Mouse (Mus musculus): ENCODE results near the gene Apon. TPM values are rescaled to one million over a fixed set of nuclear protein-coding genes. Genes with fewer than 3 reads are reported as not detected.
A peak's percentile ranks its signal among the peaks of the same experiment; 100 is the strongest.
"Not testable (repeated sequence)": the region's sequence is repeated elsewhere in the genome, so short reads cannot be mapped to it uniquely, and the experiment has no call there.

The Apon gene
- polyA plus RNA-seq (2015; fragmentation: Nextera tagmentation; extraction: Ambion mirVana) = 0.28 and 0.40 TPM in 2 replicates

GRCm38 (mm10) chr10:128253677-128254255 is at the start of gene Apon:
Gene Apon, plus strand, starts transcription at chr10:128254096.
- no peak for DNase-seq (ENCODE audit: low spot score)

DNA sequence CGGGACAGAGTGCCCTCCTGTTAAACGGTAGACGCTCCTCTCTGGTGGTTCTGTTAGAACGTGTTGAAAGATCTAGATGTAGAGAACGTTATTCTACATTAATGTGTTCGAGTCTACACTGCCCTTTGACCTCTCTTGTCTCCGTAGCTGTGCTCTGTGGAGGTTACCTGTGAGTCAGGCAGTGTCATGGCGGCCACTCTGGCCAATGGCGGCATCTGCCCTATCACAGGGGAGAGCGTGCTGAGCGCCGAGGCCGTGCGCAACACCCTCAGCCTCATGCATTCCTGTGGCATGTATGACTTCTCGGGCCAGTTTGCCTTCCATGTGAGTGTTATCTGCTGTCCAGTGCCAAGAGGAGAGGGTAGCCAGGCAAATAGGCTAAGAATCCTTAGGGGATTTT is 49.0 kb upstream of the Apon start:
- no peak for DNase-seq (ENCODE audit: low spot score)

DNA sequence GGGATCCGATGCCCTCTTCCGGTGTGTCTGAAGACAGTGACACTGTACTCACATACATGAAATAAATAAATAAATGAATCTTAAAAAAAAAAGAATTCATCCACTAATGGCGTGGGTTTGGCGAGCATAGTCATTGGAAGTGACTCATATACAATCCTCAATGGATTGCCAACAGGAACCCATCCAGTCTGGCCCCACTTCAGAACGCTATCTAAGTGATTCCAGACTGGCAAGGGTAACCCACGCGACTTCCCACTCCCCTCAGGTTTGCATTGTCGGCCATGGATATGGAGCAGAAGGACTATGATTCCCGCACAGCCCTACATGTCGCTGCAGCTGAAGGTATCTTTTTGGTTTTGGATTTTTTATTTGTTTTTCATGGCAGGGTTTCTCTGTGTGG is 45.6 kb upstream of the Apon start:
- no peak for DNase-seq (ENCODE audit: low spot score)

GRCm38 (mm10) chr10:128209311-128210009 is 44.4 kb upstream of the Apon start:
- no peak for DNase-seq (ENCODE audit: low spot score)

DNA sequence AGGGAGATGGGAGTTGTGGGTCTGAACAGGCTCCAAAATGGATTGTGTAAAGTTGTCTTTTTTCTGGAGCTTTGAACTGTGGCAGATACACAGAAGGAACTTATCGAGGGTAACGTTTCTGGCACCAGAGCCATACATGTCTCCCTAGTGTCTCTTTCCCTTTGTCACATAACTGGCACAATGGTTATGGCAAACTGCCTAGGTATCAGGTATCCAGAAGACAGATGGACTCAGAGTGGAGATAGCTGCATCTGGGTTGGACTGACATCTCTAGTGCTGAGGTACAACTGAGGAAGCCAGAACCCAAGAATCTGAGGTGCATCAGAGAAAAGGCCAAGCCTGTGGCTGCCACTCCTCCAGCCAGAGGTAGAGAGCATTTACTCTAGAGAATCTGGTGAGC is 43.8 kb upstream of the Apon start:
- DNase-seq (ENCODE audit: low spot score) = no peak

- no peak for DNase-seq (ENCODE audit: low spot score)
Measured at GRCm38 (mm10) chr10:128210954-128211353, 42.9 kb upstream of the Apon start.

- DNase-seq (ENCODE audit: low spot score) = peak; percentile 89
Measured at GRCm38 (mm10) chr10:128211390-128212108, 42.3 kb upstream of the Apon start, which contains the start of gene Spryd4. Gene Spryd4, minus strand, starts transcription at chr10:128211807.

GRCm38 (mm10) chr10:128212148-128212547 is 41.7 kb upstream of the Apon start:
- no peak for DNase-seq (ENCODE audit: low spot score)

GRCm38 (mm10) chr10:128212871-128213323 is 41.0 kb upstream of the Apon start:
- peak; percentile 71 for DNase-seq (ENCODE audit: low spot score)

DNA sequence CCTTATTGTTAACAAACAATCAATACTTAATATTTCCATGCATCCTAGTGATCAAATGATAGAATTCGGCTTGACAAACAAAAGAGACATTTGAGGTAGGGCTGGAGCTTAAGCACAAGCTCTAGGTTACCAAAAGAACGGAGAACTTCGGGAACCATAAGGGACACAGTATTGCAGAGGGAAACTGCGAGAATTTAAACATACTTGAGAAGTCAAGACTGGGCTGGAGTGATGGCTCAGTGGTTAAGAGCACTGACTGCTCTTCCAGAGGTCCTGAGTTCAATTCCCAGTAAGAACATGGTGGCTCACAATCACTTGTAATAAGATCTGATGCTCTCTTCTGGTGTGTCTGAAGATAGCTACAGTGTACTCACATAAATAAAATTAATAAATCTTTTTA is 39.8 kb upstream of the Apon start:
- not testable (repeated sequence) for DNase-seq (ENCODE audit: low spot score)

GRCm38 (mm10) chr10:128214981-128215380 is 38.9 kb upstream of the Apon start:
- DNase-seq (ENCODE audit: low spot score) = no peak

GRCm38 (mm10) chr10:128218387-128219117 is 35.3 kb upstream of the Apon start:
- no peak for DNase-seq (ENCODE audit: low spot score)

DNA sequence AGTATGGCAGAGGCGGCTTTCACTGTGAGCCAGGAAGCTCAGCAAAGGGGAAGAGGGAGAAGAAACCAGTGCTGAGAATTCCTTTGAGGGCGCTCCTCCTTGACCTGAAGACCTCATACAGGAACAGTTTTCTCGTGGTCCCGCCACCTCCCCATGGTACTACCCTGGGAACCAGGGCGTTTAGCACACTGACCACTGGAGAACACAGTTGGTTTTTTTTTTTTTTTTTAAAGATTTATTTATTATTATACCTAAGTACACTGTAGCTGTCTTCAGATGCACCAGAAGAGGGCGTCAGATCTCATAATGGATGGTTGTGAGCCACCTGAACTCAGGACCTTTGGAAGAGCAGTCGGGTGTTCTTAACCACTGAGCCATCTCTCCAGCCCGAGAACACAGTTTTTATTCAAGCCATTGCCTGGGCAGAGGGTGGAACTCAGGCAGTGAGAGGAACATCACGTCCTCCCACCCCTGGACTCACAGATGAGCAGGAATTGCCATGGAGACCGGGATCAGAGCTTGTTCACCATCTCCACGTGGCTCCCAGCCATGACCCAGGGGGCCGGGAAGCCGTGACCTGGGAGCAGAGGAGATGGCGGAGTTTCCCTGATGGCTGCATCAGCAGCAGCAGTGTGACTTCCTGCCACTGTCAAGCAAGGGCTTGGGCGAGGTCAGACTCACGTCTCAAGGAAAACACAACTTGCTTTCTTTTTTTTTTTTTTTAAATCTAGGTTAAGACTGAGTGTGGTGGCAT is 32.2 kb upstream of the Apon start:
- DNase-seq (ENCODE audit: low spot score) = no peak

- DNase-seq (ENCODE audit: low spot score) = no peak
Measured at GRCm38 (mm10) chr10:128225064-128225463, 28.8 kb upstream of the Apon start.

GRCm38 (mm10) chr10:128225538-128225937 is 28.4 kb upstream of the Apon start, which contains the start of gene Mip:
Gene Mip, plus strand, starts transcription at chr10:128225838.
- no peak for DNase-seq (ENCODE audit: low spot score)

DNA sequence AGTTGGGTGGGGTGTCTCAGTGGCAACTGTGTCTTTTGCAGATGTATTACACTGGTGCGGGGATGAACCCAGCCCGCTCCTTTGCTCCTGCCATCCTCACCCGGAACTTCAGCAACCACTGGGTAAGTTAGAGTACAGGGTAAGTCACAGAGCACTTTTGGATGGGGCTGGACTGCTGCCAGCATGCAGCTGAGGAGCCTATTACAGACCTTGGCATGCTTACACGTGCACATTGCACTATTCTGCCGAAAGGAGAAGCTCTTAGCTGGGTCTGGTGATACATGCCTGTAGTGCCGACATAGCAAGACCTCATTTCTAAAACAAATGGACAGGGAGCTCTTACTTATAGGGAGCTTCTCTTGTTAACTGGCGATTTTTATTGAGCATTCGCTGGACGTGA is 26.3 kb upstream of the Apon start:
- DNase-seq (ENCODE audit: low spot score) = no peak

DNA sequence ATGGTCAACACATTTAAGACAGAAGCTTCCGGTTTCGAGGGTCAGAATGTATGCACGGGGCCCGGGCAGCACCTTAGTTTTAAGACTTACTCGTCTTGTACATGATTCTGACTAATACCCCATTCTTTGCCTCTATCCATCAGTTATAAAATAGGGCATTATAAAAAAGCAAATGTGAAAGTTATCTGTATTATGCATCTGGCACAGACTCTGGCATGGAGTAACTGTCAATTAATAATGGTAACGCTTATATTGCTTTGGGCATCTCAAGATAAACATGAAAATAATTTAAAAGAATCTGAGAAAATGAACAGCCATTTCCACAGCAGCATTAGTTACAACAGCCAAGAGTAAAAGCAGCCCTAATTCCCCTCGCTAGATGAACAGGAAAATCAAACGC is 25.9 kb upstream of the Apon start:
- no peak for DNase-seq (ENCODE audit: low spot score)

DNA sequence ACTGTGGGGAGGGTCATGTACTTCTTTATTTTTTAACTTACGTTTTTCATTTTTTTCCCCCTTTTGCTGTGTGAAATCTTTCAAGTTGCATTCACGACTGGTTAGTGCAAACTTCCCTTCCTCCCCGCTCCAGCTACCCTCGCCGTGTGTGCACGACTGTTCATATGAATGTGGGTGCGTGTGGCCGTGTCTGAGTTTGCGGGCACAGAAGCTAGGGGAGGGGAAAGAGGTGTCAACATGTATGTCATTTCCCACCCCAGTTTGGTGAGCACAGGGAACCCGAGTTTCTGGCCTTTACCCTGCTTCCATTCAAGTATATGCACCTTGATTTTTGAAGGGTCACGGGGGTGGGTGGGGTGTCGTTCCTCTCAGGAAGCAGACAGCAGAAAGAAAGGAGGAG is 23.3 kb upstream of the Apon start:
- peak; percentile 43 for DNase-seq (ENCODE audit: low spot score)

GRCm38 (mm10) chr10:128231146-128231545 is 22.8 kb upstream of the Apon start:
- peak; percentile 34 for DNase-seq (ENCODE audit: low spot score)

DNA sequence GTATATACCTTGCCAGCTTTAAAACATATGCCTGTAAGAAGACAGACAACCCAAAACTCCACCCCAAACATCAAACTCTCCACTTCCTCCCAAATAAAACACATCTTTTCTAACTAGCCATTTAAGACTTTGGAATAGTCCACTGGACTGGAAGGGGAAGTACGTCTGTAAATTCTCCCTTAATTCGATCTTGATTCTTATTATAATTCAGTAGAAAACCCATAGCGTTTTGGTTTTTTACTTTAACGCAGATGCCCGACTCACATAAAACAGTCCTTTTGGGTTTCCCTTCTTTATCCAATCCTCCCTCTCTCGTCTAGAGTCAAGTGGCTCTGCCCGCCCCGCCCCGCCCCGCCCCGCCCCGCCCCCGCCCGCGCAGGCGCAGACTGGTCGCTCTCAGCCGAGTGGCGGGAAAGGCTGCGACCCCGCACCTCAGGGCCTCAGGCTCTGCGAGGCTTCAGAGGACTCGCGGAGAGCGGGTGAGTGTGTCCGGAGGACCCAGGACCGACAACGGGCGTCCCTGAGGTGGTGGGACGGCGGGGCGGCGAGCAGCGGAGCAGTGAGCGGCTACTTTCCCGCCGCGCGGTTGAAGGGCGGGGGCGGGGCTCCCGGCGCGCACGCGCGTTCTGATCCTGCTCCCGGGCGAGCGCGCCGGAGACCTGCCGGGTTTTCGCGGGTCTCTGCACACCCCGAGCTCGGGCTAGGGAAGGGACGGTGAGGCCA is 22.0 kb upstream of the Apon start, which contains the start of gene Timeless:
Timeless (plus strand) TSS at position 369 of the 723 bp plus-strand sequence.
- peak; percentile 89 for DNase-seq (ENCODE audit: low spot score)
